Mouse (Mus musculus): ENCODE measurements around the gene H2-Eb2.

The H2-Eb2 gene

DNA sequence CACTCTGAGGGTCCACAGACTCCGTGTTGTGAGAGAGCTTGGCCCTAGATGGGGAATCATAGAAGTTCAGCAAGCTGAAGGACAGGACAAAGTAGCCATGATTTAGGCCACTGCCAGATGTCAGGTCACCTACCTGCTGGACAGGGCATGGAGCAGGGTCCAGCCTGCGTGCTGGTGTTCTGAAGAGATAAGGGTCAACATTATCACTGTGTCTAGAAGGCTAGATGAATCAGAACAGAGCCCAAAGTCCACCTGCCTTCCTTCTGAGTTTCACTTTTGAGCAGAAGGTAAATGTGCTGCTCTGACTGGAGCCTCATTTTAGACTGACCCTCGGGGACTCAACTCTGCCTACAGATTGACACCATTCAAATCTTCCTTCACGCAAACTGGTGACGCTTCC lies 29.1 kb downstream of the H2-Eb2 start, which contains the start of gene Btnl2:
TSS of gene Btnl2 (plus strand) at position 284 of the 400 bp plus-strand sequence.
- DNase-seq (ENCODE audit: low read depth, low spot score): no peak

DNA sequence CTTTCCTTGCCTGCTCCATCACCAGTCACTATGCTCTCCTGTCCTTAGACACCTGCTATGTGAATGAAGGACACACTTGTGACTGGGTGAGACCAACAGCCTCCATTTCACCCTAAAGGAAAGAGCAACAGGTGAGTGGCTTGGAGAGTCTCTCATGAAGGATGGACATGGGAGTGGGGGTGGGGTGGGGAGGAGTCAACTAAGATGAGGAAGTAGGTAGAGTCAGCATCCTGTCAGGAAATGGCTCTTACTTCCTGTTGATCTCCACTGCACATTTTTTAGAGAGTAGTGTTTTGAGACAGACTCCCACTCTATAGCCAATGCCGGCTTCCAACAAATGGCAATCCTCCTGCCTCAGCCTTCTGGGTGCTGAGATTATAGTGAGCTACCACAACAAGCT lies 29.5 kb downstream of the H2-Eb2 start:
- peak; percentile 85 for DNase-seq (ENCODE audit: low read depth, low spot score)

DNA sequence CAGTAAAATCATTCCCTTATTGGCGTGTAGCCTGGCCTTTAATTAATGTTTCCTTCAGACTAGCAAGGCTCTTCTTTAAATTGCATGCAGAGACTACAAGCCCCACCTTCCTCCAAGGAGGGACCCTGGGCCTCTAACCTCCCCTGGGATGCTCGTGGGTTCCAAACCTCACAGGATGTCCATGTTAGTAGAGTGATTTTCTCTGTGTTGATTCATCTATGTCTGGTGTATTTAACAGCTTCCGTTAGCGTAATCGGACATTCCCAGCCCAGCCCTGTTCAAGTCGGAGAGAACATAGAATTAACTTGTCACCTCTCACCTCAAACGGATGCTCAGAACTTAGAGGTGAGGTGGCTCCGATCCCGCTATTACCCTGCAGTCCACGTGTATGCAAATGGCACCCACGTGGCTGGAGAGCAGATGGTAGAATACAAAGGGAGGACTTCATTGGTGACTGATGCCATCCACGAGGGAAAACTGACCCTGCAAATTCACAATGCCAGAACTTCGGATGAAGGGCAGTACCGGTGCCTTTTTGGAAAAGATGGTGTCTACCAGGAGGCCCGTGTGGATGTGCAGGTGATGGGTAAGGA lies 37.6 kb downstream of the H2-Eb2 start:
- no peak for DNase-seq (ENCODE audit: low read depth, low spot score)

DNA sequence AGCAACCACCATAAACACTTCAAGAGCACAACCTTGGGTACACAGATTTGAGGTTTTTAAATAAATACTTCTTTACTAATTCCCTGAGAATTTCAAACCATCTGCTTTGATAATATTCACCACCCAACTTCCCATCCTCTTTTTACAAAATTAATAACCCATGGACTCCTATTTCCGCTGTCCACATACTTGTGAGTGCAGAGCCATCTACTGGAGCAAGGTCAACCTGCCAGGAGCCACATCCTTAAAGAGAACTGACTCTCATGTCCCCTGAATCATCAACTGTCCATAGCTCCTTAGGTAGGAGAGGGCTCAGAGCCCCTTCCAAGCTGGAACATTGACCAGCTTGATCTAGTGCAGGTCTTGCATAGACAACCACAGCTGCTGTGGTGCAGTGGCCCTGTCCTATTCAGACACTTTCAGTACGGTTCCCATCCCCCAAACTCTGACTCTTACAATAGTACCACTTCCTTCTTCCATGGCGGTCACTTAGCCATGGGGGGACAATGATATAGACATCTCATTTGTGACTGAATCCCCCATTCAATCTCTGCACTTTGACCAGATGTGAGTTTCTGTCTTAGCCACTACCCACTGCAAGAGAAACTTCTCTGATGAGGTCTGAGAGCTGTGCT lies 38.3 kb downstream of the H2-Eb2 start:
- DNase-seq (ENCODE audit: low read depth, low spot score): peak; percentile 48

DNA sequence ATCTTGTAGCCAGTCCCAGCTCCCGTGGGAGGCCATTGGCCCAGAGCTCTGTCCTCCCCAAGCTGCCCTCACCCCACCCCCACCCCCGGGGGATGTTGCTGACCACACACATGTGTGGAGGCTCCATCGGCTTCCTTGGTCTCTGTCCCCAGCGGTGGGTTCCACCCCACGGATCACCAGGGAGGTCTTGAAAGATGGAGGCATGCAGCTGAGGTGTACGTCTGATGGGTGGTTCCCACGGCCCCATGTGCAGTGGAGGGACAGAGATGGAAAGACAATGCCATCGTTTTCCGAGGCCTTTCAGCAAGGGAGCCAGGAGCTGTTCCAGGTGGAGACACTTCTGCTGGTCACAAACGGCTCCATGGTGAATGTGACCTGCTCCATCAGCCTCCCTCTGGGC lies 39.6 kb downstream of the H2-Eb2 start:
- DNase-seq (ENCODE audit: low read depth, low spot score): no peak

DNA sequence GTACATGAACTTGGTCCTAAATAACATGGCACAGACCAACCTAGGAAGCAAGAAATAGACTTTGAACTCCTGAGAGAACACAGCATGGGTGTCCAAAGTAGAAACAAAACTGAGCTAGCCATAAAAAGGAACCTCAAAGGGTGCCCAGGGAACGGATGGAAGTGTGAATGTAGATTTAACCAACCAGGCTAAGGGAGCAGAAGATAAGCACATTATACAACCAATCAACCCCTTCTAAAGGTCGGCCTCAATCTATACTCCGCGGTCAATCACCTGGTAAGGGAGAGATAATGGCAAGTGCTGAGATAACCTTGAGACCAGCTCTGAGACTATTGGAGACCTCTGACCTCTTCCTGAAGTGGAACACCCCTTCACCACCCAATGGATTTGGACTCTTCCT lies 45.1 kb downstream of the H2-Eb2 start:
- DNase-seq (ENCODE audit: low read depth, low spot score): no peak

DNA sequence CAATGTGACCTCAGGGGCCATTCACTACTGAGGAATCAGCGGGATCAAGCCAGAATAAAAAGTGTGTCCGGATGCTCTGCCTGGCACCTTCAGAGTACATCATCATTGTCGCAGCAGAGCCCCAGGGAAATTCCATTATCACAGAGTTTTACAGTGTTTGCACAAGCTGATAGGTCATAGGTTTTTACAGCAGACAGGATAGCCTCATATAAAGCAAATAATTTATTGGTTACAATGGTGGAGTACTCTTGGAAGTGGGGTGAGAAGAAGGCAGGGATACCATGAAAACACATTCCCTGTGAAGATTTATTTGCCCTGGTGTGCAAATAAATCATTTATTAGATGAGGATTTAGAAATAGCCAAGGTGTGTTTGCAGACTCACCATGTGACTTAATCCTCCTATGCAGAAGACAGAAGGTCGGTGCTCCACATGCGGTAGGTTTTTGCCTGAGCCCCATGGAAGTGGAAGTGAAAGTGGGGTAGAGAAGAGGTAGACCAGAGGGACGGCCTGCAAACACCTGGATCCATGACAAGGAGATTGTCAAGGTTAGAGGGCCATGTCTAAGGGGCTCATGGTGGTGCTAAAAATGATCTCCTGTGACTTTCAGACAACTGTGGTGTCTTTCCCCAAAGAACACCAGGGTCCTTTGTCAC lies 47.7 kb downstream of the H2-Eb2 start:
- DNase-seq (ENCODE audit: low read depth, low spot score): peak; percentile 80

DNA sequence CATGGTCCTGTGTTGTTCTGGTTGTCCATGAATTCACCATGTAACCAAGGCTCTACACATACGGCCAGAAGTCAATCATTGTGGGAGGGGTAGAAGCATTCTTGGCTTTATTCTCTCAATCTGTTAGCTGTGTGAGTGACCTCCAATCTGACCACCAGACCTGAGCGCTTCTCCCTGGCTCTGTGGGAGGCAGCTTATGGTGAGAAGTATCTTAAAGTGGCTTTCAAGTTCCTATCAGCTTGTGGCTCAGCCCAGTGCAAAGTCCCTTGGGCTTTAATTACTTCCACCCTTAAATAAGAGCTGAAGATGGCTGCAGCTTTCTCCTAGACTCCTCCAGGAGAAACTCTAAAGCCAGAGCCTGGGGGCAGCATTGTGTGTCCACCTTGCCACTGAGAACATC lies 51.4 kb downstream of the H2-Eb2 start, which contains the start of gene Btnl1:
TSS of gene Btnl1 (plus strand) at position 286 of the 400 bp plus-strand sequence.
- DNase-seq (ENCODE audit: low read depth, low spot score): no peak

DNA sequence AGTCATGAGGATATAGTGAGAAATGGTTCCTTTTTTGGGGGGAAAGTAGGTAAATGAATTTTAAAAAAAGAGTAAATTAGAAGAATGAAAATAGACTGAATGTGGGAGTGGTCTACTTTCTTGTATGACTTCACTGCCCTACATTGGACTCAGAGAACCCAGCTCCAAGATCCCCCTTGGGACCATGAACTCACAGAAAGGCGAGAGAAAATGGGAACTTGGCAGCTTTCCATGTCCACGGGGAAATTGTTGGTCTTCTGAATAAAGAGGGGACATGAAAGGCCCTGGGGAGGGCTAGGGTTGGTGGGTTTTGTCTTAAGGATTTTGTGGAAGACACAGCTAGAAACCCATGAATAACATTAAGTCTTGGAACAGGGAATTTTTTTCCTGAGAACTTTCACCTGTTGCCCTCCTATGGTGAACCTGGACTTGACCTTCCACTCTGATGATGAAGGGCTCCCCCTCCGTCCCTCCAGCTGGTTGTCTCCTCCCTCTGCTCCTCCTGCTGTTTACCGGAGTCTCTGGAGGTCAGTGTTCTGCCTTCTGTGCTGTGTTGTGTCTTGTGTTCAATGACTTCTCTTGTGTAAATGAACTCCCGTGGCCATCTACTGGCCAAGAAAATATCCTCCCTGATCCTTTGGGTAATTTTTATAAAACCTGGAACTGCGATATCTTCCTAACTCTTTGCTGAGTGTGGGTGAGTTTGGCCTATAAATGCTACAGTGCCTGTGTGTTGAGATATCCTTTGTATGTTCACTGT lies 52.2 kb downstream of the H2-Eb2 start:
- no peak for DNase-seq (ENCODE audit: low read depth, low spot score)

DNA sequence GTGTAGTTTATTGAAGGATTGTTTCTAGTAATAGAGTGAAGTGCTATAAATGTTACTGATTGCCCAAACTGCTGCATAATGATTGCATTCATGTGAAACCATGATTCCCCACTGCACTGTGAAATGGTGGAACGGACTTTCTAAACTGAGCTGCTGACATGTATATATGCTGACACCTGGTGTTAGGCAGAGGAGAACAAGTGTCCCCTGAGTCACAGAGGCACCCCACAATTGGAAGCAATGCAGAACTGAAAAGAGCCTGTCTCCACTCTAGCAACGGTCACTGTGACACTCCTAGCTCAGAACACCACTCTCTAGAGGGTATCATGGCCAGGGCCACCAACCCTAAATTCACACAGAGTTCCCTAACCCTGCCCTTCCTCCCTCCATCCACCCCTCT lies 53.3 kb downstream of the H2-Eb2 start:
- peak; percentile 54 for DNase-seq (ENCODE audit: low read depth, low spot score)

DNA sequence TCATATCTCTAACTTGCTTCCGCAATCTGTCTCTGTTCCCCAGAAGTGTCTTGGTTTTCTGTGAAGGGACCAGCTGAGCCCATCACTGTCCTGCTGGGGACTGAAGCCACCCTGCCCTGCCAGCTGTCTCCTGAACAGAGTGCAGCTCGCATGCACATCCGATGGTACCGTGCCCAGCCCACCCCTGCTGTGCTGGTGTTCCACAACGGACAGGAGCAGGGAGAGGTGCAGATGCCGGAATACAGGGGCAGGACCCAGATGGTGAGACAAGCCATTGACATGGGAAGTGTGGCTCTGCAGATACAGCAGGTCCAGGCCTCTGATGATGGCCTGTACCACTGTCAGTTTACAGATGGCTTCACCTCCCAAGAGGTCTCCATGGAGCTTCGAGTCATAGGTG lies 54.0 kb downstream of the H2-Eb2 start:
- no peak for DNase-seq (ENCODE audit: low read depth, low spot score)

DNA sequence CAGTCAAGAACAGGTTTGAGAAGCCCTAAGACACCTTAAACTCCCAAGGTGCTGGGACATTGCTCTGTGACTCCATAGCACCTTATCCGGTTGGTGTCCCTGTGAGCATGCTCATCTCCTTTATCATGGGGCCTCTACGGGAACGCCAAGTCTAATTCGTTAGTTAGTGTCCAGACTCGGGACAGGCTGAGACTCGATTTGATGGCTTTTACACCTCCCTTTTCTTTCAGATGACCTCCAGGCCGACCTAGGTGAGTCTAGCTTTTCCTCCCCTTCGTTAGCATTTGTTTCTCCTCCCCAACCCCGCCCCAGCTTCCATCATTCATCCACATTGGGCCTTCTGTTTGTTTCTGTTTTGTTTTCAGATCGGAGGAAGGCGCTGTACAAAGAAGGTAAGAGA lies 56.4 kb downstream of the H2-Eb2 start:
- no peak for DNase-seq (ENCODE audit: low read depth, low spot score)

GRCm38 (mm10) chr17:34383212-34383611 lies 57.7 kb downstream of the H2-Eb2 start:
- DNase-seq (ENCODE audit: low read depth, low spot score): peak; percentile 62

- no peak for DNase-seq (ENCODE audit: low read depth, low spot score)
Observed at GRCm38 (mm10) chr17:34384699-34385098, 59.2 kb downstream of the H2-Eb2 start.

DNA sequence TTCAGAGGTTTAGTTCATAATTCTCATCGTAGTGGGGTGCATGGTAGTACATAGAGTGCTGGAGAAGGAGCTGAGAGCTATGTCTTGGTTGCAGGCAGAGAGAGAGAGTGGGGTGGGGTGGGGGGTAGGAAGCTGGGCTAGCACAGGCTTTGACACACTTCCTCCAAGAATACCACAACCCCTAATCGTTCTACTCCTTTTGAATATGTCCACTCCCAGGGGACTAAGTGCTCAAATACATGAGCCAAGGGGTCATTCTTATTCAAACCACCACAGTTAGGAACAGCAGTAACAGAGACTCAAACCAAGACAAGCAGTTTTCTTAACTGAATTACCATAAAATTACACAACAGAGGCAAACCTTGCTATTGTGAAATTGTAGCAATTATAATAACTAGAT lies 61.2 kb downstream of the H2-Eb2 start:
- DNase-seq (ENCODE audit: low read depth, low spot score): no peak

DNA sequence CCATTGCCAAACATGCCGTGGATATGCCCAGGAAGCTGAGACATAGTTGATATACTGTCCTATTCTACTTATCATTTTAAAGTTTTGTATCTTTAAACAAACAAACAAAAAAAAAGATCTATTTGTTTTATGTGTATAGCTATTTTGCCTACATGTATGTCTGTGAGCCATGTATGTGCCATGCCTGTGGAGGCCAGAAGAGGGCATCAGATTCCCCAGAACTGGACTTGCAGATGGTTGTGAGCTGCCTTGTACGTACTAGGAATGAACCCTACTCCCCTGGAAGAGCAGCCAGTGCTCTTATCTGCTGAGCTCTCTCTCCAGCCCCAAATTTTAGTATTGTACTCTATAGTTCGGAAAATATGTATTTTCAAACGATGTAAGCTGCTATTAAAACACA lies 63.0 kb downstream of the H2-Eb2 start:
- peak; percentile 49 for DNase-seq (ENCODE audit: low read depth, low spot score)
